In genomic region chr5:129390921-129391371, GRCm38 (mm10) we compare ENCODE assay signal across 14 mouse cellular contexts.
DNase-seq lines count a peak whose midpoint lies in the region; ATAC-seq and TF ChIP-seq lines count a peak whose summit lies in the region.
"Had no signal": no experiment of that assay in that cellular context is flagged by ENCODE, and none has a peak within 500 bp of the region (broad histone marks: within the 10 kb centered on the region; RNA-seq: fewer than 3 reads in every experiment).

No protein-coding gene starts in this region.

- peak; percentile 24 for DNase-seq in lung, embryonic 14.5 days
- no peak for DNase-seq in lung, postnatal 14 days
- peak; percentile 93 for DNase-seq in cerebellum, adult 11-12 months
- DNase-seq in cerebellum, postnatal 10 days = peak; percentile 90 to 95
- DNase-seq in layer of hippocampus, postnatal 10 days (ENCODE audit: low spot score in 2 of 2) = peak; percentile 34 to 37
- DNase-seq in adipocyte (ENCODE audit: low spot score) = no peak
- no peak for DNase-seq in left cerebral cortex, postnatal 14 days (ENCODE audit: low spot score in 2 of 2)
- DNase-seq: embryo, embryonic 11 days; heart, adult 2 months; heart, postnatal 10 days; kidney, postnatal 10 days; liver, embryonic 13.5 days; thymus, postnatal 4 days had no signal

- H3K27me3 ChIP-seq in lung, embryonic 14.5 days (ENCODE audit: insufficient read depth, low read length) = no peaks in the 10 kb centered on the region
- H3K27me3 ChIP-seq: liver, embryonic 13.5 days had no signal

- H3K27ac ChIP-seq in lung, embryonic 14.5 days (ENCODE audit: low read depth) = no peak overlapping the region
- H3K27ac ChIP-seq: heart, adult 2 months; liver, embryonic 13.5 days; midbrain, embryonic 12.5 days had no signal

- intact Hi-C loops in left cerebral cortex, postnatal 14 days (cut with DNase I) = no loop called here

- no peak overlapping the region for H3K4me2 ChIP-seq in lung, embryonic 14.5 days
- H3K4me2 ChIP-seq: liver, embryonic 13.5 days; midbrain, embryonic 12.5 days had no signal

- TF ChIP-seq CTCF in lung, embryonic 14.5 days (IDR thresholded peaks at IDR 0.05; ENCODE audit: low read depth) = no peak

- H3K4me1 ChIP-seq in lung, embryonic 14.5 days (ENCODE audit: insufficient read depth) = no peaks in the 10 kb centered on the region
- H3K4me1 ChIP-seq: liver, embryonic 13.5 days; midbrain, embryonic 12.5 days had no signal

- H3K36me3 ChIP-seq in lung, embryonic 14.5 days (ENCODE audit: insufficient read depth) = no peaks in the 10 kb centered on the region
- H3K36me3 ChIP-seq: liver, embryonic 13.5 days; midbrain, embryonic 12.5 days had no signal

- no peak overlapping the region for H3K4me3 ChIP-seq in lung, embryonic 14.5 days (ENCODE audit: low read depth, low read length)
- H3K4me3 ChIP-seq: heart, adult 2 months; liver, embryonic 13.5 days; midbrain, embryonic 12.5 days had no signal

- 48% methylated on average over 4 of the region's 4 CpGs for WGBS in lung, embryonic 14.5 days

- ATAC-seq in lung, embryonic 14.5 days (ENCODE audit: insufficient read depth) = no peak

- H3K9me3 ChIP-seq in lung, embryonic 14.5 days (ENCODE audit: low read depth, low read length) = no peaks in the 10 kb centered on the region
- H3K9me3 ChIP-seq: liver, embryonic 13.5 days; midbrain, embryonic 12.5 days had no signal

- no peak overlapping the region for H3K9ac ChIP-seq in lung, embryonic 14.5 days
- H3K9ac ChIP-seq: liver, embryonic 13.5 days; midbrain, embryonic 12.5 days had no signal

Comparison
In these comparisons a context has a peak if more than half of its experiments do, and no peak if none do; other contexts are left out.
1. DNase-seq: peak in lung, embryonic 14.5 days (single experiment), cerebellum, adult 11-12 months (single experiment), cerebellum, postnatal 10 days (2 of 2) and layer of hippocampus, postnatal 10 days (2 of 2); none in lung, postnatal 14 days (single experiment), adipocyte (single experiment) and left cerebral cortex, postnatal 14 days (0 of 2).